Mouse (Mus musculus): ENCODE measurements around the gene Plekhg5.

DNA sequence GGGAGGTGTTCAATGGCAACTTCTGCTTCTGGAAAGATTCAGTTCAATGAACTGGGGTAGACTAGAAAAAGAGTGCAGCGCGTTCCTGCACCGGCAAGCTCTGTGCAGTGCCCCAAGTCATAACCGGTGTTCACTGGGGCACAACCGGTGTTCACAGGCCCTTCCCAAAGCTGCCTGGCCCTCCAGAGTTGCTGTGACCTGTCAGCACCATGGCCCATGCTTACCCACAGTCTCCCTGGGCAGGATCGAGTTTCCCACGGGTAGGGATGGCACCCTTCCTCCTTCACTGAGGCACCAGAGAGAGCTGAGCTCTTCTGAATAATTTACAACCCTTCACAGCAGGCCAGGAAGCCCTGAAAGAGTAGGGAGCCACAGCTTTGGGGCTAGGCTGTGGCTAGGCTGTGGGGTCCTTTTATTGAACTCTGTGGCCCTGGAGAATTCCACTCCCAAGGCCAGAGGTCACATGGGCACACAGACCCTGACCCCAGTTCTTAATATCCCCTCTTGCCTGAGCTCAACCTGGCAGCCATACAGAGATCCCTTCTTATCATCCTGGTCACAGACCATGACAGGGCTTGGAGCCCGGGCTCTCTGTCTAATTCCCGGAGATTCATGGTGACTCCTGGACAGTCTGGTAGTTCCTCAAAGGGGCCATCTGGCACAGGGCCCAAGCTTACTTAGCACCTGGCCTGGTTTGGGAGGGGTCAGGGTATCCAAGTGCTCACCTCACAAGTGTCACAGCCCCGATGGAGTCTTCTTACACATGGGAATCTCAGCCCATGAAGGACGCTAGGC lies 73.9 kb downstream of the Plekhg5 start:
- TF ChIP-seq CTCF (IDR thresholded peaks at IDR 0.05; ENCODE audit: insufficient read depth, low read length) (no peak), POLR2A (IDR thresholded peaks at IDR 0.05; ENCODE audit: borderline replicate concordance, extremely low read depth, low read depth, low read length) (no peak)
